Mouse (Mus musculus) liver (tissue): ENCODE data around the gene Trip4.
A peak's percentile ranks its signal among the peaks of the same experiment; 100 is the strongest.

Source experiments
- DNase-seq: peaks from one replicate; pipeline ENCODE4 v3.0.0-alpha.2; 2020; ENCODE audit warnings: mixed read lengths

Trip4 gene

GRCm38 (mm10) chr9:65833640-65834039 is 75.0 kb downstream of the Trip4 start:
- DNase-seq = no peak

DNA sequence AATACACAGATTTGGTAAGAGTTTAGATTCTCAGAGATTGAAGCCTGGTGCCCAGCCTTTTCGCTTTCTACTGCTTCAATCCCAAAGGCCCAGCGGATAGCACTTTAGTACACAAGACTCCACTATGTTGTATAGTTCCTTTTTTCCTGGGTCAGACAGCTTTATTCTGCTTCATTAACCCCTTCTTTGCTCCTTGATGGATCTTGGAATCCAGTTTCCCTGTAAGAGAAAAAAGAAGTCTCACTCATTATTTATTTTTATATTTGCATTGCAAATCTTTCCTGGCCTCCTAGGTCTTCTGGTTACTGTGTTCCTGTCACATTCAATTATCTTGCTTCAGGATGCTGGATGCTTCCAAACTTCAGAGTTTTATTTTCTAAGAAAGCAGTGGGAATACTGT is 75.4 kb downstream of the Trip4 start:
- no peak for DNase-seq

- DNase-seq = no peak
Observed at GRCm38 (mm10) chr9:65832041-65832440, 76.6 kb downstream of the Trip4 start.

DNA sequence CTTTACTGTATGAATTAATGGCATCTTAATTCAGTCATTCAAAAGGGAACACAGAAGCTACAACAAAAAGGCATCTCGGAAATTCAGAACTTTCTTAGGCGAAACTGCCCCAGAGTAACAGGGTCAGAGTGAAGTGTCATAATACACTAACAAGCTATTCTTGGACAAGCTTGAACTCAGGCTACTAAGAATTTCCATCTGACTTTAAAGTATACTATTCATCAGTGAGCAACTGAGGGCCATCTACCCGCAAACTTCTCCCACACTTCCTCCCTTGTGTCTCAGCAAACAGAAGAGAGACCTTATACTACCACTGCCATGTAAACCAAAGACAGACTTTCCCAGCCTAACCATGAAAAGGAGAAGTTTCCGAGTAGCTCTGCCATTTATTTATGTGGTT is 77.4 kb downstream of the Trip4 start:
- DNase-seq = no peak

DNA sequence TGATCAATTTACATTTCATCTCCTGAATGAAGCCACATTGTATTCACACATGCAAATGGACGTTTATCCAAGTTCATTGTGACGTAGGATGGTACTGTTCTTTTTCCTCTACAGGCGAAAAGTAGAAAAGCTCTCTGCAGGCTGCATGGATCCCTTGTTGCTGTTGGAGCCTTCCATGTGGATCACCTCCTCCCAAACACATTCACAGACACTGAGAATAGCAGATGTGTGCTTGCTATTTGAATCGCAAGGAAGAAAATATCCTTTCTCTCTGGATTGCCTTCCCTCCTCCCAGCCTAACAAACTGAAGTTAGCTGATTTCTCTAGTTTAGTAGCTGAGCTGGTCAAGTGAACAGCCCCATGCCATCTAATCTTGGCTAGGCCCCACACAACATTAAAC is 78.3 kb downstream of the Trip4 start:
- DNase-seq = no peak

DNA sequence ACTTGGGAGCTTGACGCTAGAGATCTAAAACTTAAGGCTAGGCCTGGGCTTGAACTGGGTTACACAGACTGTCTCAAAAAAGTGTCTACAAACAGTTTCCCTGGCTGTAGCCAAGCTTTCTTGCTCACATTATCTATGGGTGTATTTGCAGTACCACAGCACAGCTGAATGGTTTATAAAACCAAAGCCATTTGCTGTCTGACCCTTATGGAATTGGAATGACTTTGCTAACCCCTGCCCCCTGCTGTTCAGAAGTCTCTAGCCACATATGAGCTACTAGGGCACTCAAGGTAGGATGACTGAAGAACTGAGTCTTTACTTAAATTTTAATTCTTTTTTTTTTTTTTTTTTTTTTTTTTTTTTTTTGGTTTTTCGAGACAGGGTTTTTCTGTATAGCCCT is 79.2 kb downstream of the Trip4 start:
- DNase-seq = peak; percentile 56

GRCm38 (mm10) chr9:65828511-65828910 is 80.1 kb downstream of the Trip4 start:
- no peak for DNase-seq

GRCm38 (mm10) chr9:65828016-65828403 is 80.6 kb downstream of the Trip4 start:
- no peak for DNase-seq

GRCm38 (mm10) chr9:65827344-65828015 is 81.1 kb downstream of the Trip4 start, which contains the start of gene Zfp609:
Zfp609 (minus strand) TSS chr9:65827564.
- peak; percentile 91 for DNase-seq

- peak; percentile 52 for DNase-seq
Observed at GRCm38 (mm10) chr9:65826588-65827343, 81.8 kb downstream of the Trip4 start.

- DNase-seq = peak; percentile 51
Observed at GRCm38 (mm10) chr9:65826226-65826587, 82.4 kb downstream of the Trip4 start.

- no peak for DNase-seq
Observed at GRCm38 (mm10) chr9:65823716-65824462, 84.7 kb downstream of the Trip4 start.

DNA sequence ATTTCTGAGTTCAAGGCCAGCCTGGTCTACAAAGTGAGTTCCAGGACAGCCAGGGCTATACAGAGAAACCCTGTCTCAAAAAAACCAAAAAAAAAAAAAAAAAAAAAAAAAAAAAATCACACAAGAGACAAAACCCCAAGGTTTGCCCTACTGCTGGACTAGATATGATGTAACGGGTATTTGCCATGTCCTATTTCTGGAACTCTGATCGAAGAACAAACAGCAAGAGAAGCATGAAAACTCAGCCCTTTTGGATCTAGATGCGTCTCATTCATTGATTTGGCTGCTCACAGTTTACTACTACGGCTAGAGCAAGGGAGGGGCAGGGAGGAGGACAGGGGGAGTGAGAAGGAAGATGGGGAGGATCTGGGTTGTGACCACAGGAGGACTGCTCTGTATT is 86.6 kb downstream of the Trip4 start:
- no peak for DNase-seq

DNA sequence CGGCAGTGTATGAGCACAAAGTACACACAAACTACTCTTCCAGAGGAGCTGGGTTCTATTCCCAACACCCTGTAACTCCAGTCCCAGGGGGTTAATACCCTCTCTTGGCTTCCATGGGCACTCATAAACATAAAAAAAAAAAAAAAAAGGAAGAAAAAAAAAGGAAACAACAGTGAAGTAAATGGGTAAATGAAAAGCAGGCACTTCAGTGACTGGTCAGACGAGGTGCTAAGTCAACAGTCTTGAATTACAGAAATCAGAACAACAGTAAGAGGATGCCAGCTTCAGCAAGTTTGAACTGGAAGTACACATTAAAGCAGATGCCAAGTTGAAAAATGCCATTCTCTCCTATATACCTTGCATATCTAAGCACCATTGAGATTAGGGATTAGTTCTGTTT is 88.3 kb downstream of the Trip4 start:
- no peak for DNase-seq

DNA sequence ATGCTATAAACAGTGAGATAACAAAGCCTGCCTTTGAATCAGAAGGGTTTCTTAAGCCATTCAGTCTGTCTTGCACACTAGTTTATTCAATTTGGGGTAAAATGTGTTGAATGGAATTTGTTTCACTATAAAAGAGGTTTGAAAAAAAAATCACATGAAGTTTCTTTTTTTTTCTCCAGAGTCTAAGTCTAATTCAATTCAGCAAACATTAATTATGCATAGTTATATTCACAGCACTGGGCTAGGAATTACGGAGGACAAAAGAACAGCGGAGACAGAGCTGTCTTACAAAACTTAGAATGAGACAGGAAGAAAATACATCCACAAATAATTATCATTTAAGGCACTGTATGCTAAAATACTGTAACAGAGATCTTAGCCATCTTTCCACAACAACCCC is 90.2 kb downstream of the Trip4 start:
- no peak for DNase-seq

DNA sequence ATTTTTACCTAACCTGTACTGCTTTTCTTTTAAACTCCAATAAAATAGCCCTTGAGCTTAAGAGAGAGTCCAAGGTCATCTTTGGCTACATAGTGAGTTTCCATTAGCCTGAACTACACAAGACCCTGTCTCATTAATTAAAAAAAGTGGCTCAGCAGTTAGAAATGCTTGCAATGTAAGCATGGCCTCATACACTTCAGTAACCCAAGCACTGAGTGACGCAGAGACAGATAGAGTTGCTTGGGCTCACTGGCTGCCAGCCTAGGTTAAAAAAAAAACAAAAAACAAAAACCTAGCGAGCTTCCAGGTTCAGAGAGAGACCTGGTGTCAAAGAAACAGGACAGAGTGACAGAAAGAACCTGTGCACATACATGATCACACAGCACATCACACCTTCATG is 95.8 kb downstream of the Trip4 start:
- no peak for DNase-seq

DNA sequence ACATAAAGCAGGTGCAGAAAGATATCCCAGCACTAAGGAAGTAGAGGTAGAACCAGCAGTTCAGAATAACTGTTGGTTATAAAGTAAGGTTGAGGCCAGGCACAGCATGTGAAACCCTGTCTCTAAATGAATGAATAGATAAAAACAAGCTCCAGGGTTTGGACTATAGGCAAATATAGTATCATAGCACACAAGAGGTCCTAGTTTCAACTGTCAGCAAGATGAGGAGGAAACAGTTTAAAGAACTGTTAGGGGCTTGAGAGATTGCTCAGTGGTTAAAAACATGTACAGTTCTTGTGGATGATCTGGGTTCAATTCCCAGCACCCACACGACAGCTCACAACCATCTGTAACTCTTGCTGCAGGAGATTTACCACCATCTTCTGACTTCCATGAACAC is 96.8 kb downstream of the Trip4 start:
- DNase-seq = no peak

DNA sequence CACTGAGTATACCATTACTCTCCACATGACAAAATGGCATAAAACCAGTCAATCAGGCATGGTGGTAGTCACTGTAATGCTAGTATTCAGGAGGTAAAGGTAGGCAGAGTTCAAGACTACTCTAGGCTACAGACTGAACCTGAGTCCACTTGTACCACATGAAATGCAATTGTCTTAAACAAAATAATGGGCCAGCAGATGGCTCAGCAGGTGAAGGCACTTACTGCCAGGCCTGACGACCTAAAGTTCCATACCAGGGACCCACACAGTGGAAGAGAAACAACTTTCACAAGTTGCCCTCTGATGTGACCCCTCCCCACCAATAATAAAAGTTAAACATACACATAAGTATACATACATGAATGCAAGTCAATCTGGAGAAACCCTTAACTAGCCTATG is 100.8 kb downstream of the Trip4 start:
- DNase-seq = no peak

DNA sequence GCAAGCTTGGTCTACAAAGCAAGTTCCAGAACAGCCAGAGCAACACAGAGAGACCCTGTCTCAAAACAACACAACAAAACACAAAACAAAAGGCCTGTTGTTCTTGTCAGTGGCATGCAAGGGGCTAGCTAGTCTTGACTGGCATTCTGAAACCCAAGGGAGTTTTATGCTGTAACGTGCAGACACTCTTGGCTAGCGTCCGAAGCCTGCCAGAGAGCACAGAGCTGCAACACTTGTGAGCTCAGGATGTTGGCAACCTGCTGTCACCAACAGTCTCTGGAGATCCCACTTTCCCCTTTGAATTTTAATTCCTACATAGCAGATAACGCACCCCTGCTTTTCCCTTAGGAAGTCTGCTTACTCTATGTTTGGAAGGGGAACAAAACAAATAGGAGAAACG is 101.3 kb downstream of the Trip4 start:
- no peak for DNase-seq

GRCm38 (mm10) chr9:65799770-65800169 is 108.8 kb downstream of the Trip4 start:
- DNase-seq = no peak

GRCm38 (mm10) chr9:65795651-65796050 is 112.9 kb downstream of the Trip4 start:
- no peak for DNase-seq

DNA sequence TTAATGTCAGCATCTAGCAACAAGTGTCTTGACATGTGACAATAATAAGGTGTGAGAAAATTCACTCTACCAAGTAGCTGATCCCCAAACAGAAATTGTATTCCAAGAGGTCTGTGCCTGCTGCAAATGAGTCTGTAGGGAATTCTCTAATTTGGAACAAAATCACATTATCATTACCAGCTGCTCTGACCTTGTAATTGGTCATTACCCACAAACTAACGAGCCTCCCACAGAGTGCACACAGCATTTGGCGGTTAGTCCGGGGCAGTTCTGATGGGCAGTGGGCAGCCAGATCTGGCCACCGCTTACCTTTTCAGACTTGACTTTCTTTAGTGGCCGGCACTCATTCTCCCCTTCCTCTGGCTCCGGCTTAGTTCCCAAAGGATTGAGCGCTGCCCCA is 114.3 kb downstream of the Trip4 start:
- DNase-seq = no peak

GRCm38 (mm10) chr9:65793506-65793905 is 115.1 kb downstream of the Trip4 start:
- no peak for DNase-seq

DNA sequence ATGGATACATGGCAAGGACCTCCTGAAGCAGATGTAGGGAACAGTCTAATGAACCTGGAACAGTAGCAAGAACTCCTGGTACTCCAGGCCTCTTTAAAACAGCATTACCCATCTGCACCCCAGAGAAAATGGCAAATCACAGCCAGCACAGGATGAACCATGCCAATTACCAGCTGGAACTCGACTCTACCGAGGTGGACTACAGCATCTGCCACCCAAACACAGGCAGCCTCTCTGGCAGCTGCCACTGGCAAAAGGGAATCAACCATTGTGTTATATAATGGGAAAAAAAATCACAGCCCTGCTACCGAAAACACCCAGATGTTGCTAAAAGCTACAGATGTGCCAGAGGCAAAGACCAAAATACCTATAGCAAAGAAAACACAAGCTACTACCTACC is 115.5 kb downstream of the Trip4 start:
- no peak for DNase-seq
